Mouse (Mus musculus): ENCODE results near the gene Proca1. TPM values are rescaled to one million over a fixed set of nuclear protein-coding genes. Genes with fewer than 3 reads are reported as not detected.
A peak's percentile ranks its signal among the peaks of the same experiment; 100 is the strongest.

Gene Proca1
- polyA plus RNA-seq, 1 experiment from 2014 or later, result 8.1 TPM

- TF ChIP-seq EP300 (IDR thresholded peaks at IDR 0.05) (0 out of 2 replicates have a peak, but pooled peaks have one; percentile 16), CTCF (IDR thresholded peaks at IDR 0.05) (peak; percentile 99)
- no peaks in the 10 kb centered on the region for H3K9me3 ChIP-seq (ENCODE audit: low read length)
- H3K4me1 ChIP-seq (ENCODE audit: insufficient read depth, low read depth, low read length), result peaks cover 13% of the 10 kb centered on the region; the same call in 1 of the 2 replicates
- peak overlapping the region; percentile 52 for H3K4me3 ChIP-seq (ENCODE audit: low read depth, low read length)
- H3K27ac ChIP-seq (ENCODE audit: low read length), result peak overlapping the region; percentile 94
- under 1% methylated on average over 62 of the region's 84 CpGs for WGBS
- H3K4me2 ChIP-seq (replicated peaks; ENCODE audit: low read depth, low read length), result peak overlapping the region; percentile 89
- H3K27me3 ChIP-seq (replicated peaks; ENCODE audit: insufficient read depth, low read length), result no peaks in the 10 kb centered on the region
- peaks cover 11% of the 10 kb centered on the region; the same call in 1 of the 2 replicates for H3K36me3 ChIP-seq (ENCODE audit: insufficient read depth, low read length)
- peak overlapping the region; percentile 59 for H3K9ac ChIP-seq (replicated peaks; ENCODE audit: low read depth)
- ATAC-seq, result peak; percentile 86
- peak; percentile 96 for DNase-seq (ENCODE audit: low spot score)
These were observed 15.0 kb upstream of the Proca1 start for GRCm38 (mm10) chr11:78177903-78178858.

GRCm38 (mm10) chr11:78178859-78179437, 14.2 kb upstream of the Proca1 start:
- H3K4me3 ChIP-seq (ENCODE audit: low read depth, low read length), result peak overlapping the region; percentile 52
- peaks cover 11% of the 10 kb centered on the region; the same call in 1 of the 2 replicates for H3K36me3 ChIP-seq (ENCODE audit: insufficient read depth, low read length)
- H3K9me3 ChIP-seq (ENCODE audit: low read length), result no peaks in the 10 kb centered on the region
- H3K27ac ChIP-seq (ENCODE audit: low read length), result peak overlapping the region; percentile 94
- H3K27me3 ChIP-seq (replicated peaks; ENCODE audit: insufficient read depth, low read length), result no peaks in the 10 kb centered on the region
- no peak for ATAC-seq
- H3K4me1 ChIP-seq (ENCODE audit: insufficient read depth, low read depth, low read length), result peaks cover 13% of the 10 kb centered on the region; the same call in 1 of the 2 replicates
- H3K4me2 ChIP-seq (replicated peaks; ENCODE audit: low read depth, low read length), result peak overlapping the region; percentile 89
- DNase-seq (ENCODE audit: low spot score), result peak; percentile 81
- H3K9ac ChIP-seq (replicated peaks; ENCODE audit: low read depth), result peak overlapping the region; percentile 59
- TF ChIP-seq EP300 (IDR thresholded peaks at IDR 0.05) (no peak), CTCF (IDR thresholded peaks at IDR 0.05) (no peak; the same call in 1 of the 2 replicates)
- WGBS, result 2% methylated on average over 29 of the region's 29 CpGs

GRCm38 (mm10) chr11:78179438-78179999, 13.7 kb upstream of the Proca1 start:
- DNase-seq (ENCODE audit: low spot score) (no peak), ATAC-seq (no peak)
- Histone ChIP-seq H3K27me3 (replicated peaks; ENCODE audit: insufficient read depth, low read length) (no peaks in the 10 kb centered on the region), H3K27ac (ENCODE audit: low read length) (peak overlapping the region; percentile 94; the same call in 1 of the 2 replicates), H3K4me3 (ENCODE audit: low read depth, low read length) (peak overlapping the region; percentile 52), H3K36me3 (ENCODE audit: insufficient read depth, low read length) (peaks cover 11% of the 10 kb centered on the region; the same call in 1 of the 2 replicates), H3K4me2 (replicated peaks; ENCODE audit: low read depth, low read length) (peak overlapping the region; percentile 89), H3K9ac (replicated peaks; ENCODE audit: low read depth) (no peak overlapping the region), H3K9me3 (ENCODE audit: low read length) (no peaks in the 10 kb centered on the region), H3K4me1 (ENCODE audit: insufficient read depth, low read depth, low read length) (peaks cover 13% of the 10 kb centered on the region; the same call in 1 of the 2 replicates)
- WGBS, result 24% methylated on average over 8 of the region's 8 CpGs
- TF ChIP-seq EP300 (IDR thresholded peaks at IDR 0.05) (no peak), CTCF (IDR thresholded peaks at IDR 0.05) (no peak)

GRCm38 (mm10) chr11:78180081-78180761, 13.0 kb upstream of the Proca1 start:
- no peak overlapping the region for H3K9ac ChIP-seq (replicated peaks; ENCODE audit: low read depth)
- H3K4me1 ChIP-seq (ENCODE audit: insufficient read depth, low read depth, low read length), result peaks cover 13% of the 10 kb centered on the region; the same call in 1 of the 2 replicates
- no peaks in the 10 kb centered on the region for H3K27me3 ChIP-seq (replicated peaks; ENCODE audit: insufficient read depth, low read length)
- no peak overlapping the region for H3K4me3 ChIP-seq (ENCODE audit: low read depth, low read length)
- H3K36me3 ChIP-seq (ENCODE audit: insufficient read depth, low read length), result peaks cover 11% of the 10 kb centered on the region; the same call in 1 of the 2 replicates
- no peak for ATAC-seq
- DNase-seq (ENCODE audit: low spot score), result no peak
- no peak overlapping the region for H3K27ac ChIP-seq (ENCODE audit: low read length)
- 58% methylated on average over 6 of the region's 6 CpGs for WGBS
- no peaks in the 10 kb centered on the region for H3K9me3 ChIP-seq (ENCODE audit: low read length)
- no peak for TF ChIP-seq EP300 (IDR thresholded peaks at IDR 0.05)
- TF ChIP-seq CTCF (IDR thresholded peaks at IDR 0.05), result no peak
- no peak overlapping the region for H3K4me2 ChIP-seq (replicated peaks; ENCODE audit: low read depth, low read length)

- no peak overlapping the region for H3K9ac ChIP-seq (replicated peaks; ENCODE audit: low read depth)
- TF ChIP-seq EP300 (IDR thresholded peaks at IDR 0.05), result no peak
- TF ChIP-seq CTCF (IDR thresholded peaks at IDR 0.05), result no peak
- H3K9me3 ChIP-seq (ENCODE audit: low read length), result no peaks in the 10 kb centered on the region
- peaks cover 13% of the 10 kb centered on the region; the same call in 1 of the 2 replicates for H3K4me1 ChIP-seq (ENCODE audit: insufficient read depth, low read depth, low read length)
- no peaks in the 10 kb centered on the region for H3K27me3 ChIP-seq (replicated peaks; ENCODE audit: insufficient read depth, low read length)
- ATAC-seq (no peak), DNase-seq (ENCODE audit: low spot score) (no peak)
- H3K27ac ChIP-seq (ENCODE audit: low read length), result no peak overlapping the region
- H3K4me2 ChIP-seq (replicated peaks; ENCODE audit: low read depth, low read length), result peak overlapping the region; percentile 67; the same call in 1 of the 2 replicates
- WGBS, result 35% methylated on average over 2 of the region's 2 CpGs
- no peak overlapping the region for H3K4me3 ChIP-seq (ENCODE audit: low read depth, low read length)
- H3K36me3 ChIP-seq (ENCODE audit: insufficient read depth, low read length), result peaks cover 11% of the 10 kb centered on the region; the same call in 1 of the 2 replicates
These were observed 11.3 kb upstream of the Proca1 start for GRCm38 (mm10) chr11:78181830-78182357.
